Mouse (Mus musculus) thymus, postnatal 4 days (tissue): ENCODE measurements around the gene Gm49373.

Experiments
- DNase-seq: peaks from one replicate; pipeline ENCODE4 v3.0.0; 2021

Gm49373 gene

GRCm38 (mm10) chr9:21026849-21027248 lies 46.0 kb downstream of the Gm49373 start:
- no peak for DNase-seq

- no peak for DNase-seq
Observed at GRCm38 (mm10) chr9:21025258-21025810, 47.6 kb downstream of the Gm49373 start.

- no peak for DNase-seq
Observed at GRCm38 (mm10) chr9:21022726-21023125, 50.2 kb downstream of the Gm49373 start.

GRCm38 (mm10) chr9:21022288-21022687 lies 50.6 kb downstream of the Gm49373 start:
- no peak for DNase-seq

- DNase-seq, result no peak
Observed at GRCm38 (mm10) chr9:21021363-21021762, 51.5 kb downstream of the Gm49373 start.

- DNase-seq, result no peak
Observed at GRCm38 (mm10) chr9:21018600-21018999, 54.3 kb downstream of the Gm49373 start.

GRCm38 (mm10) chr9:21017177-21017575 lies 55.7 kb downstream of the Gm49373 start:
- DNase-seq, result peak; percentile 56

- DNase-seq, result peak; percentile 54
Observed at GRCm38 (mm10) chr9:21016331-21017176, 56.3 kb downstream of the Gm49373 start.

GRCm38 (mm10) chr9:21015571-21016130 lies 57.2 kb downstream of the Gm49373 start, which contains the start of gene Icam1:
Gene Icam1 (plus strand): TSS chr9:21015985.
- peak; percentile 88 for DNase-seq

GRCm38 (mm10) chr9:21014691-21015570 lies 58.0 kb downstream of the Gm49373 start:
- DNase-seq, result peak; percentile 82
